Mouse (Mus musculus): ENCODE data around the gene Aqp5.

Aqp5 gene

GRCm38 (mm10) chr15:99596841-99597240 lies 6.3 kb downstream of the Aqp5 start:
- DNase-seq (ENCODE audit: low spot score) = no peak

GRCm38 (mm10) chr15:99597596-99597995 lies 7.0 kb downstream of the Aqp5 start:
- no peak for DNase-seq (ENCODE audit: low spot score)

- DNase-seq (ENCODE audit: low spot score) = no peak
Observed at GRCm38 (mm10) chr15:99599245-99600070, 8.9 kb downstream of the Aqp5 start.

- DNase-seq (ENCODE audit: low spot score) = no peak
Observed at GRCm38 (mm10) chr15:99600986-99601822, 10.6 kb downstream of the Aqp5 start, which contains the start of gene Aqp6. Gene Aqp6, plus strand, starts transcription at chr15:99601400.

DNA sequence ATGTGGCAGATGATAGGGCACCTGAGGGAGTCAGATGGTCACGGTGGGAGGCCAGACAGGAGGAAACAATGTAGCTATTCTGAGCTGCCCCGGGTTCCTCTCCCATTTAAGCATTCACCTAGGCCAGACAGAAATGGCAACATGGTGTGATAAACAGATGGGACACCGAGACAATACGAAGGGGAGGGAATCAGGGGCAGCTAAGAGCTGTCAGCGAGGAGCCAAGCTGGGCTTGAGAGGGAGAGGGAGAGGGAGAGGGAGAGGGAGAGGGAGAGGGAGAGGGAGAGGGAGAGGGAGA lies 11.2 kb downstream of the Aqp5 start:
- DNase-seq (ENCODE audit: low spot score) = no peak

DNA sequence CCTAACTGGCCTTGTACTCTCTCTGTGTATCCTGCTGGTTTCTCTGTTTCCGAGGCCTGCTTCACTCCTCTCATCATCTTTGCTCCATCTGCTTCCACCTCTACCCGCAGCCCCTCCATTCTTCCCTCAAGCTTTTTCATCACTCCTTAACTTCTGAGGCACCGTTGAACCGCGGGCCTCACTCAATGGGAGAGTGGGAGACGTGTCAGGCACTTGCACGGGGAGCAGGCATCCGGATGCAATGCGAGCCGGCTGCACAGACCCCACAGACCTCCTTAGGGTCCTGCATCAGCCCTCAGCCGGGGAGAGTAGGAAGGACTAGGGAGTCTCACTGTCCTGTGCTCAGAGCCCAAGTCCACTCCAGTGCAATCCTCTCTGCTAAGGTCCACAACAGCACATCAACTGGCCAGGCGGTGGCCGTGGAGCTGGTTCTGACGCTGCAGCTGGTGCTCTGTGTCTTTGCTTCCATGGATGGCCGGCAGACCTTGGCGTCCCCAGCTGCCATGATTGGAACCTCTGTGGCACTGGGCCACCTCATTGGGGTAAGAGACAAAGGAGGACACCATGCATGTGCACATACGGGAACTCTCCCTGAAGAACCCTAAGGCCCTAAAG lies 11.7 kb downstream of the Aqp5 start:
- no peak for DNase-seq (ENCODE audit: low spot score)

- DNase-seq (ENCODE audit: low spot score) = no peak
Observed at GRCm38 (mm10) chr15:99603216-99603615, 12.6 kb downstream of the Aqp5 start.

DNA sequence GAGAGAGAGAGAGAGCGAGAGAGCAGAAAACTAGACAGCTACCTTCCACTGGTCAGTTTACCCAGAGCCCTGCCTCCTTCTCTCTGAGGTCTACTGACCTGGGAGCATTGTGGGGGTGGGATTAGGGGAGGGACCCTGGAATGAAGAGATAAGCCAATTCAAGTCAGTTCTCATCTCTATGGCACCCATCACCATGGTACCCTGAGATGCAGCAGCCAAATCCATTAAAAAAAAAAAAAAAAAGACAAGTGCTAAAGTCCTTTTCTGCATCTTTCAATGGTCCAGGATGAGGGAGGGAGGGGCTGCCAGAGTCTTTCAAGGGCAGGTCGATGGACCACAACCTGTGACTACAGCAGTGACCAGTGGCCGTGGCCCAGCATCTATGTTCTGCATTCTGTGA lies 15.0 kb downstream of the Aqp5 start:
- no peak for DNase-seq (ENCODE audit: low spot score)

DNA sequence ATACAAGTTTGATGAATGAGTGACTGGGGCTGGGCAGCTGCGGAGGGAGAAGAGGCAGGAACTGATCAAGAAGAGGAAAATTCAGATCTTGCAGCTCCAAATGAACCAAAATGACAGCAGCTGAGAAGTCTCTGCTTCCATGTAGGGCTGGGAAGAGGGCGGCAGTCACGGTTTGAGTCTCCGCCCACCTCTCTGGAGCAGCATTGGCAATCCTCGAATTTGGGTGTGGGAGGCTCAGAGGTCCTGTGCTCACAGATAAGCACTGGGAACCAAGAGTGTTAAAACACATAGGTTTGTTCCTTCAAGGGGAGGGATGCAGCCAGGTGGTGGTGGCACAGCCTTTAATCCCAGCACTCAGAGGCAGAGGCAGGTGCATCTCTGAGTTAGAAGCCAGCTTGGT lies 15.9 kb downstream of the Aqp5 start:
- no peak for DNase-seq (ENCODE audit: low spot score)

GRCm38 (mm10) chr15:99607388-99608113 lies 17.0 kb downstream of the Aqp5 start:
- no peak for DNase-seq (ENCODE audit: low spot score)

DNA sequence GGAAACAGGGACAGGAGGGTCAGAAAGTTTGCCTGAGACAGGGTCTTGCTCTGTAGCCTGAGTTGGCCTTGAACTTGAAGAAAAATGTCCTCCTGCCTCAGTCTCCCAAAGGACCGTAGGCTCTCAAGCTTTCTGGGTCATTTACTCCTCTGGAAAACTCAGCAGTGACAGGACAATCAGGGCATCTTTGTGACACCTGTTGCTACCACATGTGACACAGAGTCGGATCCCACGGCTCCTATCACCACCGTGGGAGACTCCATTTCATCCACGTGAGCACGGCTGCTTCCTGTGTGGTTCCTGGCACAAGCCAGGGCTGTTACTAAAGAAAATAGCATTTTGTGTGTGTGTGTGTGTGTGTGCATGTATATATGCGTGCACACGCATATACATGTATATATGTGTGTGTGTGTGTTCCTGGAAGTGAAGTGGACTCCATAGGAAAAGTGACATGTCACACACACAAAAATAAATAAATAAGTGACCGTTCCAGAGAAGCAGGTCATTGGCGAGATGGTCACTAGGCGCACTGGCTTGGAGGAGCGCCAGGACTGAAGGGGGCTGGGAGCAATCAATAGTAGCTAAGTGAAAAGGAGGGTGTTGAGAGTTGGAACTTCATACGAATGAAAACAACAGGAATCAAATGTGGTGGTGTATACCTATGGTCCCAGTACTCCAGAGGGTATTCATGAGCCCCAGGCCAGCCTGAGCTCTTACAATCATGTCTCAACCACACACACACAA lies 18.0 kb downstream of the Aqp5 start:
- DNase-seq (ENCODE audit: low spot score) = no peak

DNA sequence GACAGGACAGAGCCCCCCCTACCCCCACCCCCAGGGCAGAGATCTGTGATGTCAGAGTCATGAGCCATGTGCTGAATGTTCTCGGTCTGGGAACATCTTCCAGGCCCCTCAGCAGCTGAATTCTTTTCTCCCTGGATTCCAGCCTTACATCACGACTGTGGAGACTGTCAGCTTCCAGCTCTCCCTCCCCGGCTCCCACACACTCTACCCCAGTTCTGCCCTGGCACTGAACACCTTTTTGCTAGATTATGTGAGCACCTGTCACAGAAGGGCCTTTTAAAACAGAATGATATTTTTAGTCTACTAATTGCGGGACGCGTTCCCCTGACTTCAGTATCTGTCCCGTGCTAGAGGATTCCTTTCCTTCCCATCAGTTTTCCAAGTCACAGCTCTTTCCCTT lies 21.0 kb downstream of the Aqp5 start:
- DNase-seq (ENCODE audit: low spot score) = no peak

DNA sequence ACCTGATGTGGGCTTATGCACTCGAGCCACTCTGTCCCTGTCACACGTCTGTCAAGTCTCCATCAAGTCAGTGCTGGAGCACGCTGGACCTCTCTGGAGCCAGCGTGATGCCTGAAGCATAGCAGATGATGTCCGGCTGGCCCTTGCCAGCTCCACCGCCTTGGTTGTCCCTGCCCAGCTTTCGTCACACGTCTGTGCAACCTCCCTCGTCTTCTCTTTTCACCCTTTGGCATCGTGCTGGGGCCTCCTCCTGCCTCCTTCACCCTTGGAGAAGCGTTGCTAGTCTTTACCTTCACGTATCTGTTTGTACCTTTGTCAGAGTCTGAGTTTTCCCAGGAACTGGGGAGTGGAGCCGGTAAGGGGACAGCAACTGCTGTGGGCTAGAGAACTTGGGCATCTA lies 23.7 kb downstream of the Aqp5 start:
- DNase-seq (ENCODE audit: low spot score) = no peak

- no peak for DNase-seq (ENCODE audit: low spot score)
Observed at GRCm38 (mm10) chr15:99614753-99615152, 24.2 kb downstream of the Aqp5 start.

DNA sequence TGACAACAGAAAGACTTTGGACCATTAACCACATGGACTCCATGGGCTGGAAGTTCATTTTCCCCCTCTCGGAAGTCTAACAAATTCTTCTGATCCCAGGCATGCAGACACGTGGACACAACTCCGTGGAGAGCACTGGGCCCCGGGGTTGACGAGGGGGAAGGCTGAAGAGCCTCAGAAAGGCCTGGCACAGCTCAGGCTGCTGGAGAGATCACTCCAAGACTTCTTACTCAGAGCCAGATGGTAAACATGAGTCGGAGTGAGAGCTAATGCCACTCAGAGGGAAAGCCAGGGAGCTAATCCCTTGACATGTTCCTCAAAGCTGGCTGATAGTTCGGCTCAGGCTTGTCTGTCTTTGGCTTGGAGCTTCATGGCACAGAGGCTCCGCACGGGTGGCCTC lies 24.7 kb downstream of the Aqp5 start:
- DNase-seq (ENCODE audit: low spot score) = no peak

DNA sequence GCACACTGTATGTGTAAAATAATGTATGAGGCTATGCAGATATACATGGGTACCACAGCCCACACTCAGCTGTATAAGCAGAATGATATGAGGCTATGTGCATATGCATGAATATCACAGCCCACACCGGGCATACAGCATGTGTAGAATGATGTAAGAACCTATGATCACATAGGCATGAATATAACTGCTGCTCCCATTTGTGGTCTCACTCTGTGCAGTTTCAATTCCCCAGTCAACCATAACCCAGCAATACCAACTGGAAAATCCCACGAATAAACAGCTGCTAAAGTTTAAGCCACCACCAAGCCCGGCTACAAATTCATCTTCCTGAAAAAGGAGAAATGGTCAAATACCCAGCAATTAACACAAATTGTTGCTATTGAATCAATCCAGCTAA lies 28.0 kb downstream of the Aqp5 start:
- DNase-seq (ENCODE audit: low spot score) = no peak

GRCm38 (mm10) chr15:99619821-99620220 lies 29.2 kb downstream of the Aqp5 start:
- DNase-seq (ENCODE audit: low spot score) = no peak

DNA sequence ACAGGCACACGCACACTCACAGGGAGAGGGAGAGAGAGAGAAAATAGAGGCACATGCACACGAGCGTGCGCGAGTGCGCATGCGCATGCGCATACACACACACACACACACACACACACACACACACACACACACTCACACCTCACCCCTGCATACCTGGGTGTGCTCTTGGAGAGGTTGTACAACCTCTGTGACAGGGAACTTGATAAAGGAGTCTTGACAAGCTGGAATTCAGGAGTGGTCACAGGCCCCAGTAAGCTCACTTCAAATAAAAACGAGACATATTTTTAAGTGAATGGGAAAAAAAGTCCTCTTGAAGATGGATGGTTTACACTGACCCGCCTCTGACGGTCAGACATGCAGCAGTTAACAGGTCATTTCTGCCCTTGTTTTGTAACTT lies 31.5 kb downstream of the Aqp5 start:
- no peak for DNase-seq (ENCODE audit: low spot score)

- DNase-seq (ENCODE audit: low spot score) = no peak
Observed at GRCm38 (mm10) chr15:99631618-99632017, 41.0 kb downstream of the Aqp5 start.

- no peak for DNase-seq (ENCODE audit: low spot score)
Observed at GRCm38 (mm10) chr15:99634702-99635101, 44.1 kb downstream of the Aqp5 start.

DNA sequence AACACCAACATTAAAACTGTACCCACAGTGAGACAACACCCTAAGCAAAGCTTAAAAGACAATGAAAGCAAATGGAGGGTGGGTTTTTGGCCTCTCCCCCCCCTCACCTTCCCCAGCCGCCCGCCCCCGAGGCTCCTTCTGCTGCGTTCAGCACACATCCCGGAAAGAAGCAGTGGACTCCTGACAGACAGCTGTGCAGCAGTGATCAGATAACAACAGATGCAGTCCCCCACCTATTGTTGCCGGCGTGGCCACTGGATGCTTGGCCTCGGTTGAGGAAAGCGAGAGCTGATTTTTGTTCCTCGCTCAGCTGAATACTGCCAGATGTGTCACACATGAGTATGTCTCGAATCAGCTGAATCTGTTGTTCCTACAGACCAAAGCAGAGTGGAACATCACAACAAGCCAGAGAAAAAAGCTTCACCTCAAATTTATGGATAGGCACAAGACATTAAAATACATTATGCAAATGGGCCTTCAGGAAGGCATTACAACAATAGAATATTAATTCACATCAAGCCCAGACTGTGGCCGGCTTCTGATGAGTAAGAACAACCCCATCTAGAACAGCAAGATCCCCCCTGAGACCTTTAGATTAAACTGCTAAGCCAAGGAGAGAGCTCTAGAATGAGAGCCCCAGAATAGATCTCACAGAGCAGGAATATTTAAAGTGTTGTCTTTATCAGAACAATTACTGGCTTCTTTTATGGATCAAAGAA lies 47.0 kb downstream of the Aqp5 start:
- DNase-seq (ENCODE audit: low spot score) = no peak
